Mouse (Mus musculus): Measurements from ENCODE around the gene Vcl.

GRCm38 (mm10) chr14:20958971-20959370, 29.8 kb downstream of the Vcl start:
- TF ChIP-seq POLR2A (IDR thresholded peaks at IDR 0.05; ENCODE audit: borderline replicate concordance, insufficient read depth, low read length) = no peak
- no peak for TF ChIP-seq CTCF (IDR thresholded peaks at IDR 0.05; ENCODE audit: borderline replicate concordance, insufficient read depth, low read depth, low read length)

Measured in cerebellum, adult 2 months (tissue).